In the genomic region with DNA sequence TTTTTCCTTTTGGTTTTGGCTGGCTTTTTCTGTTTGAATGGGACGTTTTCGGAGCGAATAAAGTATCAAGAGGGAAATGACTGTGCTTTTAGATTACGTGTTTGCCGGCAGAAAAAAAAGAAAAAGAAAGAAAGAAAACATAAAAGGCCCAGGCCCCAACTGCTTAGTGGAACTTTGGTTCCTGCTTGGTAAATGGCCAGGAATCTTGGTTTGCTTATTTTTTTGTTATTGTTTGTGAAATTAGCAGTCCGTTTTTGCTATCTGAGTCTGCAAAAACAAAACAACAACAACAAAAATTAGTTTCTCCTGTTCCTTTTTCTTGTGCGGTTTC, we compare ENCODE assay signal across 8 mouse cellular contexts. TPM values are rescaled to one million over a fixed set of nuclear protein-coding genes. Genes with fewer than 3 reads are reported as not detected.
DNase-seq lines count a peak whose midpoint lies in the region; ATAC-seq and TF ChIP-seq lines count a peak whose summit lies in the region.

No protein-coding gene starts in this region.

- no peak for TF ChIP-seq CTCF in E14TG2a.4 (conservative IDR thresholded peaks at IDR 0.05; ENCODE audit: low read length)
- no peak for TF ChIP-seq CTCF in liver, postnatal 0 days (IDR thresholded peaks at IDR 0.05; ENCODE audit: low read depth)

- peak overlapping the region; percentile 87 for H3K4me2 ChIP-seq in heart, embryonic 13.5 days
- peak overlapping the region; percentile 81 for H3K4me2 ChIP-seq in forebrain, embryonic 16.5 days (ENCODE audit: low read length)
- peak overlapping the region; percentile 89 for H3K4me2 ChIP-seq in liver, postnatal 0 days (ENCODE audit: low read depth, low read length)

- no peaks in the 10 kb centered on the region for H3K36me3 ChIP-seq in heart, embryonic 13.5 days
- H3K36me3 ChIP-seq in E14TG2a.4 (ENCODE audit: insufficient read depth, low read length) = peaks cover 42% of the 10 kb centered on the region
- no peaks in the 10 kb centered on the region for H3K36me3 ChIP-seq in forebrain, embryonic 16.5 days (ENCODE audit: control insufficient read depth, insufficient read depth)
- H3K36me3 ChIP-seq in liver, postnatal 0 days (replicated peaks; ENCODE audit: insufficient read depth, low read length) = no peaks in the 10 kb centered on the region

- H3K4me1 ChIP-seq in heart, embryonic 13.5 days = peaks cover 51% of the 10 kb centered on the region
- peaks cover 52% of the 10 kb centered on the region for H3K4me1 ChIP-seq in E14TG2a.4 (replicated peaks; ENCODE audit: low read depth, low read length)
- H3K4me1 ChIP-seq in forebrain, embryonic 16.5 days (replicated peaks; ENCODE audit: control insufficient read depth, insufficient read depth, low read length) = peaks cover 4% of the 10 kb centered on the region
- H3K4me1 ChIP-seq in liver, postnatal 0 days (ENCODE audit: insufficient read depth) = peaks cover 11% of the 10 kb centered on the region

- ATAC-seq in heart, embryonic 13.5 days (ENCODE audit: extremely low read depth, insufficient number of reproducible peaks, low FRiP score, low TSS enrichment) = no peak
- no peak for ATAC-seq in forebrain, embryonic 16.5 days
- no peak for ATAC-seq in liver, postnatal 0 days

- peak overlapping the region; percentile 99 for H3K27ac ChIP-seq in heart, embryonic 13.5 days (replicated peaks)
- peak overlapping the region; percentile 84 for H3K27ac ChIP-seq in forebrain, embryonic 16.5 days (ENCODE audit: low read length)
- H3K27ac ChIP-seq in liver, postnatal 0 days (ENCODE audit: low read depth) = peak overlapping the region; percentile 99

- WGBS in heart, embryonic 13.5 days = under 1% methylated on average over 7 of the region's 7 CpGs
- WGBS in forebrain, embryonic 16.5 days = 3% methylated on average over 7 of the region's 7 CpGs
- WGBS in liver, postnatal 0 days (ENCODE audit: insufficient replicate concordance) = under 1% methylated on average over 7 of the region's 7 CpGs

- peak overlapping the region; percentile 90 for H3K4me3 ChIP-seq in heart, embryonic 13.5 days
- H3K4me3 ChIP-seq in E14TG2a.4 (replicated peaks; ENCODE audit: low read length) = peak overlapping the region; percentile 83
- H3K4me3 ChIP-seq in forebrain, embryonic 16.5 days (replicated peaks; ENCODE audit: low read length) = peak overlapping the region; percentile 79
- peak overlapping the region; percentile 82 for H3K4me3 ChIP-seq in liver, postnatal 0 days (ENCODE audit: low read depth, low read length)

- no peak for DNase-seq in heart, postnatal 10 days
- DNase-seq in liver, postnatal 0 days = no peak
- DNase-seq in urinary bladder, adult 2 months (ENCODE audit: low spot score) = no peak
- no peak for DNase-seq in cerebellum, adult 18-20 months
- DNase-seq in cerebellum, adult 11 months = no peak

- intact Hi-C loops in heart, postnatal 10 days (cut with DNase I) = loop anchor here (2.0 to 5.0 kb wide), 2 partner anchors 45 kb away; no protein-coding TSS in a partner anchor

- no peak for TF ChIP-seq EP300 in liver, postnatal 0 days (IDR thresholded peaks at IDR 0.05; ENCODE audit: low read depth)

- no peaks in the 10 kb centered on the region for H3K27me3 ChIP-seq in heart, embryonic 13.5 days (replicated peaks)
- no peaks in the 10 kb centered on the region for H3K27me3 ChIP-seq in E14TG2a.4 (ENCODE audit: insufficient read depth, low read length)
- no peaks in the 10 kb centered on the region for H3K27me3 ChIP-seq in forebrain, embryonic 16.5 days (replicated peaks; ENCODE audit: control insufficient read depth, insufficient read depth, low read length)
- no peaks in the 10 kb centered on the region for H3K27me3 ChIP-seq in liver, postnatal 0 days (ENCODE audit: insufficient read depth, low read length)

- peak overlapping the region; percentile 97 for H3K9ac ChIP-seq in heart, embryonic 13.5 days
- H3K9ac ChIP-seq in forebrain, embryonic 16.5 days (replicated peaks; ENCODE audit: low read depth, low read length) = peak overlapping the region; percentile 87
- H3K9ac ChIP-seq in liver, postnatal 0 days (replicated peaks) = peak overlapping the region; percentile 94

- no peaks in the 10 kb centered on the region for H3K9me3 ChIP-seq in heart, embryonic 13.5 days
- H3K9me3 ChIP-seq in E14TG2a.4 (ENCODE audit: low read length) = no peaks in the 10 kb centered on the region
- H3K9me3 ChIP-seq in forebrain, embryonic 16.5 days (ENCODE audit: control insufficient read depth, low read length) = no peaks in the 10 kb centered on the region
- no peaks in the 10 kb centered on the region for H3K9me3 ChIP-seq in liver, postnatal 0 days (ENCODE audit: low read length)

RNA-seq across cellular contexts. Expression of a gene that starts 0.8 kb away (rescaled TPM):
- polyA plus RNA-seq in heart, embryonic 13.5 days (2015; fragmentation: Nextera tagmentation; extraction: Ambion mirVana) = 20.0 and 20.5 TPM in 2 replicates
- total RNA-seq in heart, postnatal 10 days (2021) = 10 to 100 TPM; 37.7 to 41.0 TPM
- polyA plus RNA-seq in forebrain, embryonic 16.5 days (2015; fragmentation: Nextera tagmentation; extraction: Ambion mirVana) = 4.5 and 6.1 TPM in 2 replicates
- 13.1 and 13.5 TPM in 2 replicates for polyA plus RNA-seq in liver, postnatal 0 days (2015; fragmentation: Nextera tagmentation; extraction: Ambion mirVana)
- polyA plus RNA-seq in urinary bladder, adult 2 months (2012; rRNA removed) = 51.0 and 51.8 TPM in 2 replicates
